Mouse (Mus musculus) spleen, postnatal 10 days (tissue): ENCODE results near the gene Wnt8b.

ENCODE experiments used
- DNase-seq, 2 experiments: peaks; one replicate each; pipeline ENCODE4 v3.0.0; 2021 to 2022; ENCODE audit warnings: low spot score in 2 of 2

The Wnt8b gene

GRCm38 (mm10) chr19:44512601-44513000 lies 19.3 kb downstream of the Wnt8b start:
- no peak for DNase-seq

GRCm38 (mm10) chr19:44513054-44513833 lies 20.0 kb downstream of the Wnt8b start:
- DNase-seq, result no peak

GRCm38 (mm10) chr19:44513921-44514482 lies 20.7 kb downstream of the Wnt8b start:
- no peak for DNase-seq

- no peak for DNase-seq
These were observed 21.5 kb downstream of the Wnt8b start for GRCm38 (mm10) chr19:44514521-44515451.

GRCm38 (mm10) chr19:44515769-44516168 lies 22.5 kb downstream of the Wnt8b start:
- no peak for DNase-seq

GRCm38 (mm10) chr19:44517996-44518768 lies 24.9 kb downstream of the Wnt8b start:
- no peak for DNase-seq

- no peak for DNase-seq
These were observed 25.9 kb downstream of the Wnt8b start for GRCm38 (mm10) chr19:44519152-44519551.

GRCm38 (mm10) chr19:44525551-44526205 lies 32.4 kb downstream of the Wnt8b start:
- DNase-seq, result no peak

- DNase-seq, result no peak
These were observed 36.7 kb downstream of the Wnt8b start for GRCm38 (mm10) chr19:44530018-44530417.

- DNase-seq, result no peak
These were observed 42.1 kb downstream of the Wnt8b start for GRCm38 (mm10) chr19:44535376-44535775.

- DNase-seq, result no peak
These were observed 44.1 kb downstream of the Wnt8b start for GRCm38 (mm10) chr19:44537416-44537815.

GRCm38 (mm10) chr19:44542694-44543178 lies 49.5 kb downstream of the Wnt8b start:
- DNase-seq, result no peak

- no peak for DNase-seq
These were observed 51.1 kb downstream of the Wnt8b start for GRCm38 (mm10) chr19:44544372-44544771.

GRCm38 (mm10) chr19:44544775-44545174 lies 51.5 kb downstream of the Wnt8b start:
- peak; percentile 54 to 87 for DNase-seq

- peak; percentile 22 to 56 for DNase-seq
These were observed 52.2 kb downstream of the Wnt8b start, which contains the start of gene Sec31b for GRCm38 (mm10) chr19:44545321-44546041. Gene Sec31b, minus strand, starts transcription at chr19:44545864.

GRCm38 (mm10) chr19:44552731-44553130 lies 59.5 kb downstream of the Wnt8b start, which contains the start of gene Gm20538:
Gene Gm20538, minus strand, starts transcription at chr19:44552831.
- no peak for DNase-seq

GRCm38 (mm10) chr19:44553286-44553685 lies 60.0 kb downstream of the Wnt8b start:
- no peak for DNase-seq

- DNase-seq, result no peak
These were observed 61.2 kb downstream of the Wnt8b start for GRCm38 (mm10) chr19:44554490-44554860.

GRCm38 (mm10) chr19:44554861-44555590 lies 61.8 kb downstream of the Wnt8b start, which contains the start of gene Ndufb8:
Gene Ndufb8, minus strand, starts transcription at chr19:44555440.
- DNase-seq, result peak; percentile 94 to 97
